Mouse (Mus musculus): ENCODE measurements at regions not wholly inside any gene's neighbourhood (a gene's known extent, or its start where the extent isn't known, plus 50 kb on each side); places are given as distances from the start of the nearest gene placed in this dataset.
"Not testable (repeated sequence)": the region's sequence is repeated elsewhere in the genome, so short reads cannot be mapped to it uniquely, and the experiment has no call there.

DNA sequence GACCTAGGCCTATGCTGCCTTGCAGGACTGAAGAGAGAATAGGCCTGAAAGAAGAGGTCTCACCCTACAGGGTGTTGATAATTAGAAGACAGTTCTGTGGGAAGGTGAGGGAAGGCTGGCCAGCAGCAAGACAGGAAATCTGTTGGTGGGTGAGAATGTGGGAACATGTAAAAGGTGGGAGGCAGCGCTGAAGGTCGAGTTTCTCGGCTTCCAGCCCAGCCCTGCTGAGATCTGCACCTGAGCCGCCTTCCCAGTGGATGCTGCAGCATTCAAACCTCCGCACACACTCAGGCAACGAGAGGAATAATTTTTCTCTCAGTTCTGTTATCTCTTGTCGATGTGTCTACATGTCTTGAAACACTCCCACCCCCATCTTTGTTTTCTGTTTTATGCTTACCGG lies 89.9 kb upstream of the Atp1b1 start:
- no peak for DNase-seq (ENCODE audit: extremely low read depth, low read depth, low spot score)

DNA sequence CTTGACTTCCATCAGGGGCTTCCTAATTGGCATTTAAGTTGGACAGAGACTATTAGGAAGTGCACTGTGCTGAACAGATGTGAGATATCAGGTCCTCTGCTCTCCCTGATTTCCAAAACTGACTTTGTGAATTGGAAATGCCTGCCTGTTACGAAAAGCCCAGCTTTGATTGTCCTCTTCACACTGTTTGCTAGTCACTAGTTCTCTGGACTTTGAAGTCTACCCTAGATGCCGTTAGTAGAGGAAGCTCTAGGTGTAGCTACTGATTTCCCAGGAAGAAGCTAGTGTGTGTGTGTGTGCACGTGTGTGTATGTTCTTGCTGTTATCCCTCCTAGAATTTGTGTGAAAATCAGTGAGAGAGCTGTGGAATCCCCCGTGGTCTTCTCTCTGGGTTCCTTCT lies 87.7 kb upstream of the Atp1b1 start:
- no peak for DNase-seq (ENCODE audit: extremely low read depth, low read depth, low spot score)

DNA sequence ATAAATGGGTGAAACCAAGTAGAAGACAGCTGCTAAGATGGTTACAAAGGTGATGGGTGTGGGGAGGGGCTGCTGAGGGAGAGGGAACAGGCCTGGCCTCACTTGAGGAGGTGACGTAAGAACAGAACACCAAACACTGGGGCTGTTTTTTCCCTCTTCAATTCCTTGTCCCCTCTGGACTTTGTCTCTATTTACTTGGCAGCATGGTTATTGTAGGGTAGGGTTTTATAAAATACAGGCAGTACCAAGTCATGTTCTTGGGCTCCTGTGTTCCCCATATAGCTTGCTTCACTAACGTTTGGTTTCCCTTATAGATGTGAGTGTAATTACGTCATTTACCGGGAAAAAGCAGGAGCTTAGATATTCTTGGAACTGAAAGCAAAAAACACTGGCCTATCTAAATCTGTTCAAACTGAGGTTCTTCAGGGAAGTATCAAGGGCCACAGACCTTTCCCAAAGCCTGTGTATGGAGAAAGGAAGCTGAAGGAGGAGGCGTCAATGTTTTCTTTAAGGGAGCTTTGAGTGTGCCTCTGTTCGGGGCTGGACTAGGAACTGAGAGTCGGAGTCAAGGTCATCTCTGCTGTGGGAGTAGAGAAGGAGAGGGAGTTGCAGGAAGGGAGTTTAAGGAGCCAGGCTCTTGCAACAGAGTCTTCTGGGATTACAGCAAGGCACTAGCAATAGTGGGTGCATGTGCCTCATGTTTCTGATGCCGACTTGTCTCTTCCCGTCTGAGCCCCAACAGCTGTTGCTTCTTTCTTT lies 85.1 kb upstream of the Atp1b1 start:
- no peak for DNase-seq (ENCODE audit: extremely low read depth, low read depth, low spot score)

DNA sequence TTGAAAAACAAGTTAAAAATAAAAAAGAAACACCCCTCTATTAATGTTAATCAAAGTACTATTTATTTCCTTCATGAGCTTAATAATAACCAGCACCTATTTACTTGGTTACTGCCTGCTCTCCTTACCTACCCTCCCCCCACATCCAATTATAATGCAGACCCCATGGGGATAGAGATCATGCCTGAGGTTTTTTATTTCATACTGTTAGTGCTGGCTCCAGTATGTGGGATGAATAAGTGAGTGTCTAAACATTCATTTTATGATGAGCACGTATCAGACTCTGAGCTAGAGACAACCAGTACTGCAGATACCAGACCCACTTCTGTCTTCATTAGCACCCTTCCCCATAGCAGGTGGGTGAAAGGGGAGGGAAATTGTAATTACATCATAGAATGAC lies 83.6 kb upstream of the Atp1b1 start:
- no peak for DNase-seq (ENCODE audit: extremely low read depth, low read depth, low spot score)

DNA sequence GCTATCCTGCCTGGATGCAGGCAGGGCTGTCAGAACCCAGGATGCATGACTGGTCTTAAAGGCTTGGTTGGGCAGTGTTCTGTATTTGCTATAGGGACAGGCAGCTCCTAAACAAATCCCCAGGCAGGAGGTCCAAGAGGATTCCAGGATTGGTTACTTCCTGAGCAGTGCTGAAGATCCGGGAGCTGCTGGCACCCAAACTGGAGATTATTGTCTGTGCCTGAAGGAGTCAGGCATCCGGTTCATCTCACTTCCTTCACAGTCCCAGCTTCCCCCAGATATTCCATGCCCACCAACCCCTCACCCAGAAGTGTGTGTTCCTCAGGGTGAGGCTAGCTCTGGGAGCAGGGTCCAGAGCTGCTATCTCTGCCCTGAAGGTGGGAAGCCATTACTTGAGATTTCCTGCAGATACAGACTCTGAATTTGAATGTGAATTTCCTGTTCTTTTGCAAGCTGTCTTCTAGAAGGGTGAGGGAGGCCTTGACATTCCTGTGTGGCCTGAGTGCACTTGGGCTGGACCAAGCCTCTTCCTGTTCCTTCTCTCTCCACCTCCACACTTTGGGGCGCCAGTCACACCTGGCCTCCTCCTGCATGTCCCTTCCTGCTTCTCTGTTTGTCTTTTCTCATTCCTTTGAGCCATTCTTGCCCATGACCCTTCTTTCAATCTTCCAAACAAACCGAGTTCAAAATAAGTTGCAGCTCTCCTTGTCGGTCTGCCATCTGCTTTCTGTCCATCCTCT lies 80.3 kb upstream of the Atp1b1 start:
- no peak for DNase-seq (ENCODE audit: extremely low read depth, low read depth, low spot score)

DNA sequence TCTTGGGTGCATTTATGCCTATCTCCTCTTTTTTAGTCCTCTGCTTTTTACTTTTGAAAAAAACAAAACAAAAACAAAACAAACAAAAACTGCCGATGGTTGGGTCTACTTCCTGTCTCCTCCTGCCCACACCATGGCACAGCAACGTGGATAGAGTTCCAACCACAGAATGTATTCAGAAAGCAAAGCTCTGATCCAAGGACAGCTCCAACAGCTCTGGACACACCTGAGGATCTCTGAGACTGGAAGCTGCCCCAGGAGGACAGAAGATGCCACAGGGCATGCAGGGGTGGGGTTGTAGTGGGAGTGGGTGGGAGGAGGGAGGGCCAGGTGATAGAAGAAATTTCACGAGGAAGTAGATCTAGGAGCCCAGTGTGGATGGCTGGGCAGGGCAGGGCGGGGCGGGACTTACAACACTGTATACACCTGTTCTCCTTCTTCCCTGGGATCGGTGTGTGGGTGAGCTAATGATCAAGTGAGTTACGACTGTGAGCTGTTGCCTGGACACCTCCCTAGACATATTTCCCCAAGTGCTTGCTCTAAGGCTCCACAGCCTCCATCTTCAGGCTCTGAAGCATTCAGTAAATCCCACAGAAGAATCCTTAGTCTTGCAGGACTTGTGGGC lies 79.3 kb upstream of the Atp1b1 start:
- no peak for DNase-seq (ENCODE audit: extremely low read depth, low read depth, low spot score)

DNA sequence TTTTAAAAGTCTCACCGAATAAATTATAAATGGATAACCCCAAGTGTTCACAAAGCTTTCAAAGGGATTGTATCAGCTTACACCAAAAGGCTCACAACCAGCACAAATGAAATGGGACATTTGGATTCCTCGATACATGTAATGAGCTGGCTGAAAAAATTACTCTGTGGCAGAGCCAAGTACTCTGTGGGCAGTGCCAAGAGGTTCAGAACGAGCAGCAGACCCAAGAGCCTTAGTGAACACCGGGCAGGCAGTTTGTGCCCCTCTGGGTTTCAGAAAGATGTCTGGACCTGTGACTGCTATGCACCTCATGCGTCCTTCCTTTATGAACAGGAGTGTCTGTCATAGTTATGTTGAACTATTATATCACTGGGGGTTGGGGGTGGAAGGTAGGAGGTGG lies 74.0 kb upstream of the Atp1b1 start:
- no peak for DNase-seq (ENCODE audit: extremely low read depth, low read depth, low spot score)

DNA sequence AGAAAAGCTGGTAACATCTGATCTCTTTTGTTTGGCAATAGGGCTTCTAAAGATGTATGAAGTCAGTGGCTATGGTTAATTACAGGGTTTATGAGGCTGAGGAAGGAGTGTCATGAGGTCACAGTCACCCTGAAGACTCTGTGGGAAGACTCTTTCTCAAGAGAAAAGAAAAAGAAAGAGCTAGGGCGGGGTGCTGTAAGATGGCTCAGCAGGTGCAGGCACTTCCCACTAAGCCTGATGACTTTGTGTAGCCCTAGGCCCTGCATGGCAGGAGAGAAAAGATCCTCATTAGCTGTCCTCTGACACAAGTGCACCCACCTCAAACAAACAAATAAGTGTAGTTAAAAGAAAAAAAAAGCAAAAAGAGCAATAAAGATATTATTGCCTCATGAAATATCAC lies 73.6 kb upstream of the Atp1b1 start:
- DNase-seq (ENCODE audit: extremely low read depth, low read depth, low spot score): no peak

DNA sequence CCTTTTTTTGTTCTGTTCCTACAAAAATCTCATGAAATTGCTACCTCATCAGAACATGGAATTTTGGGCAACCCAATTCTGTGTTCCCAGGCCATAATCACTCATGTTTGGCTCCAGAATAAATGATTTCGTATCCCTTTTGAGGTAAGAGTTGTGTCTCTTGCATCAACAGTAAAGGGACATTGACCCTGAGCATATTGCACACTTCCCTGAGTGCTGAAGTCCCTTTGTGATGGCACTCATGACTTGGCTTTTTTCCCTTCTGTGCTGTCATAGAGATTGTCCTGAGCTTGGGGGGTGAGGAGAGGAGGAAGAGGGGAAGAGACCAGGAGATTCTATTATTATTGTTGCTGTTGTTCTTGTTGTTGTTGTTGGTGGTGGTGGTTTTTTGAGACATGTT lies 68.6 kb upstream of the Atp1b1 start:
- DNase-seq (ENCODE audit: extremely low read depth, low read depth, low spot score): no peak

DNA sequence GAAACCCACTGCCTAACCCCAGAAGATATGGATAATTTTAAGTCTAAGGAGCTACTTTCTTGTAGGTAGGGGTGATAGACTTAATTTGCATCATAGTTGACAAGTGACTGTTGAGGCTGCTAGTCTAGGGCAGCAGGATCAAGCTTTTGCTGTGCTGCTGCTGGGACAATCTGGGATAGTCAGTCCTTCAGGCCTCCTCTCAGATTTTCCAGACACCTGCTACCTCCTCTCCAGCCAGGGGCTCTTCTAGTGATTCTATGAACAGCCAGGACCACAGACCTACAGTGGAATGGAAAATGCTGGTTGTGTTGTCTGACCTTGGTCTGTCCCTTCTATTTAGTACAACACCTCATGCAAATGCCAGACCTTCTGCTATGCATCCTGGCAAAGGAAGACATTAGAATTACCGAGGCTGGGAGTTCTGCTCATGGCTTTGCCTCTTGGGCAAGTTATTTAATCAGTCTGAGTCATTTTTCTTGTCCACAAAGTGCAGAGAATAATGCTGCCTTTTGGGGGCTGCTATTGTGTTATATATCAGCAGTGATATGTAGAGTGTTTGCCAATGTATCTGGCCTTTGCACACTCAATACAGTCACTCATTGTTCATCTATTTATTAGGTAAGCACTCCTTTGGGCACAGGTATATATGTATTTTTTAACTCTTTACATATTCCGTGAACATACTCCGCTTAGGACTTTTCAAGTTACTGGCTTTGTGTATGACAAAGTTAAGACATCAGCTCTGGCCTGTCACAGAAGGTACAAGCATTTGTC lies 64.4 kb upstream of the Atp1b1 start:
- no peak for DNase-seq (ENCODE audit: extremely low read depth, low read depth, low spot score)

DNA sequence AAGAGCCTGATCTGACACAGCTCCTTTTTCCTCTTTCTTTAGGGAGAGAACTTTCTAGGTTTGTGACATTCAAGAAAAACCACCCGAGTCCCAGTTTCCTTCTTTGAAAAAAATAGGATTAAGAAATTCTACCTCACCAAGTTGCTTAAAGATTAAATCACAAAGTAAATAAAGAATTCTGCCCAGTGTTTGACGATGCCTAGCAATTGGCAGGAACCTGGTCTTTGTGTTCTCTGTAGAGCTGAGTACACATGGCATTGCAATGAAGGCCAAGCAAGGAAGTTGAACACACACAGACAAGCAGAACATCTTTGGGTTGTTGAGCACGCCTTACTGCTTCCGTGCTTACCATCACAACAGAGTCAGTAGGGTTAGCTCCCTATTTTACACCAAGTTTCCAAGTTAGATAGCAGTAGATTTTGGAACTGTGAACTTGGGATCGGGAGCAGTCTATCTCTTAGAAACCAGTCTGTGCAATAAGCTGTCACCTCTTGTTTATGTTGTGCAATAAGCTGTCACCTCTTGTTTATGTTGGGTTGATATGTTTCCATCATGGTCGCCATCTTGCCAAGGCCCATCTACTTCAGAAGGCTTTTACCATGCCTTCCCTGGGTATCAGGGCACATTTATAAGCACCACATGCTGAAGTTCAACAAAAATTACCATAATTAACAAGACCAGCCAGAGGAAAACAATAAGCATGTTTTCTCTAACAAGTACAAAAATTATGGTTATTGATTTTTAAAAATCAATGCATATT lies 63.4 kb upstream of the Atp1b1 start:
- DNase-seq (ENCODE audit: extremely low read depth, low read depth, low spot score): no peak

DNA sequence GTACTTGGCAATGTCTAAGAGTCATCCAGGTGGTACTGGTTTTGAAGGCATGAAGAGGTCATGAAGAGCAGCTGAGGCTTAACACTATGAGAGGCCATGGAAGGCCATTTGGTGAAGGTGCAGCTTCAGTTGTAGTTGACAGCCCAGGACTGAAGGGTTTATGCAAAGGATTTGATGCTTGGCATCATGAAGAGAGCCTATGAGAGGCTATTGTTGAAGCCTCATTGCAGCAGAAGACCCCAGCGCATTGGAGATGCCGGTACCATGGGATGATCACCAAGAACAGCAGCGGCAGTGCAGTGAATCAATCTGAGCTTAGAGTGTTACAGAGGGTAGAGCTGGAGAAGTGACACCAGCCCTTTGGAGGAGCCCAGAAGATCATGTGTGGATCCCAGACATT lies 60.7 kb upstream of the Atp1b1 start:
- no peak for DNase-seq (ENCODE audit: extremely low read depth, low read depth, low spot score)

DNA sequence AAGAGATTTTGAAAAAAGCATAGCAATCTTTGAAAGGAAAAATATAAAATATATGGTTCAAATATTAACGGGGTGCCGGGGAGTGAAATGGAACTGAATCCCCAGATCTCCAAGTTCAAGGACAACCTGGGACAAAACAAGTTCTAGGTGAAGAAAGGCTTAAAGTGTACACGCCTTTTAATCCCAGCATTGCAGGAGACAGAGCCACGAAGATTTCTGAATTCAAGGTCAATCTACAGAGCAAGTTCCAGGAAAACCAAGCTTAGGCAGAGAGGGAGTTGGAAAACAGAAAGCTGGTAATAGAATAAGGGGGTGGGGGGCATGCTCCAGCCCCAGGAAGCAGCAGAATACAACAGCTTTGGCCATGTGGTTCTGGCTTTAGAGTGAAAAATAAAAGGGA lies 60.2 kb upstream of the Atp1b1 start:
- DNase-seq (ENCODE audit: extremely low read depth, low read depth, low spot score): no peak

DNA sequence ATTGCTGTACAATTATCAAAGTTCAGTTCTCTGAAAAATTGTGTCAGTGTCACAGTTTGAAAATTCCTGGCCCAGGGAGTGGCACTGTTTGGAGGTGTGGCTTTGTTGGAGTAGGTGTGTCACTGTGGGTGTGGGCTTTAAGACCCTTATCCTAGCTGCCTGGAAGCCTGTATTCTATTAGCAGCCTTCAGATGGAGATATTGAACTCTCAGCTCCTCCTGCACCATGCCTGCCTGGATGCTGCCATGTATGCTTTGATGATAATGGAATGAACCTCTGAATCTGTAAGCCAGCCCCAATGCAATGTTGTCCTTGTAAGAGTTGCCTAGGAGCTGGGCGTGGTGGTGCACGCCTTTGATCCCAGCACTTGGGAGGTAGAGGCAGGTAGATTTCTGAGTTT lies 59.2 kb upstream of the Atp1b1 start:
- DNase-seq (ENCODE audit: extremely low read depth, low read depth, low spot score): not testable (repeated sequence)

DNA sequence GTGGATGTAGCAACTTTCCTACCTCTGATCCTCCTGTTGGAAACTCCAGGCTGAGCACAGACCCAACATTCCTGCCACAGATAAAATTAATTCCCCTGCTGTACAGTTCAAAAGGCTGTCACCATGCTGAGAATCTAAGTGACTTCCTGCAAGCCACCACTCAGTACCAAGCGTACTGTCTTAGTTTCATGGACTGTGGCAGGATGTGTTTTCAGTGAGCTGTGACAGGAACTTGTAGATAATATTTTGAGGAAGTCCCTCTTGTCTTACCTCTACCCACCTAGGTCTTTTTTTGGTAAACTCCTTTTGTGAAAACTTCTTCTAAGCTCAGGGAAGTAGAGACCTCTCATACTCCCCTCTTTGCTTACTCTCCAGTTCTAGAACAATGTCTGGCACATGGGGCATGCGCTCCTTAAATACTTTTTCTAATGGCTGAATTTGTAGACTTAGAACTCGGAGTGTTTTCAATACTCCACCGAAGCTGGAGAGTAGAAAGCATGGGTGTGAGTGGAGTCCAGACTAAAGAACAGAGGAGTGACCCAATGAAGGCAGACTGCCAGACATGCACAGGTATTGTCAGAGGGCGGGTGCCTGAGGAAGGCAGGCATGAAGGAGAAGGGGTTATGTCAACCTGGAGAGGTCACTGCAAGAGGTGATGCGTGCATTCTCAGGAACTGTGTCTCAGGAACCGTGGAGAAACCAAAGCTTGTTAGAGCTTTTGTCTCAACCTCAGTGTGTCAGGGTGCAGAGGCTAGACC lies 53.7 kb upstream of the Atp1b1 start:
- DNase-seq (ENCODE audit: extremely low read depth, low read depth, low spot score): no peak

DNA sequence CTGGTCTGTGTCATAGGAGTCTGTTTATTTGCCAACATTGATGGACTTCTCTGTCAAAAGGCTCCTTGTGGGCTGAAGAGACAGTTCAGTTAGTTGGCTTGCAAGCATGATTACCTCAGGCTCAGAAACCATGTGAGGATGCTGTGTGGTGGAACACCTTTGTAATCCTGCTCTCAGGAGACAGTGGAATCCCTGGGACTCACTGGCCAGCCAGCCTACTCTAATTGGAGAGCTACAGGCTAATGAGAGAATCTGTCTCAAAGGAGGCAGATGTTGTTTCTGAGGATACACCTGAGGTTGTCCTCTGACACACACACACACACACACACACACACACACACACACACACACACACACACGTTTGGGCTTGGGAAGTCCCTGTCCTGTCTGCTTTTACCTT lies 51.1 kb upstream of the Atp1b1 start:
- no peak for DNase-seq (ENCODE audit: extremely low read depth, low read depth, low spot score)

DNA sequence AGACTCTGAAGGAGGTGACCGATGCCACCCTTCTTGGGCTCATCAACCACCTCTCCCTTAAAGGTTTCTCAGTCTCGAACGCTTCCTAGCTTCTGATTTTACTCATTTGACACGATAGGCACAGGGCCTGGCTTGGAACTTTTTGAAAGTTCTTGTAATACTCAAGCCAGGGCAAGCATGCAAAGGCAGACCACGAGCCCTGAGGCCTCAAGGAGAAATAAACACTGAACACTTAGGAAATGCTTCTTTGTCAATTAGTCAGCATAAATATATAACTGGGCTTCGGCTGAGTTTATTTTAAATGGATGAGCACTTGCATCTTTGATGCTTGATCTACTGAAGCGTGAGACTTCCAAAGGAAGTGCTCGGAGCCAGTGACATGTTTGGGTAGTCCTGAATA lies 50.4 kb upstream of the Atp1b1 start:
- no peak for DNase-seq (ENCODE audit: extremely low read depth, low read depth, low spot score)

DNA sequence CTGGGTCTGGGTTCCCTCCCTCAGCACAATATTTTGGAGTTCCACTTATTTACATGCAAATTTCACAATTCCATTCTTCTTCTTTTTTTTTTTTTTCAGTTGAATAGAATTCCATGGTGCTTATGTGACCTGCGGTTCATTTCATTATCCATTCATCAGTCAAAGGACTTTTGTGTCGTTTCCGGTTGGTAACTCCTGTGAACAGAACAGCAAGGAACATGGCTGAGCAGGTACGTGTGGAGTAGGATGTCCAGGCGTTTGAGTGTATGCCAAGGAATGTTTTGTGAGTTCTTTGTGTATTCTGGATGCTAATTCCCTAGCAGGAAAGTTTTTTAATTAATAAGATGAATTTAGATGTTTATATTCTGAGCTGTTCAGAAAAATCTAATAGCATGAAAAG lies 50.0 kb upstream of the Atp1b1 start:
- no peak for DNase-seq (ENCODE audit: extremely low read depth, low read depth, low spot score)
